Mouse (Mus musculus): ENCODE results near the gene Rps6ka1. TPM values are rescaled to one million over a fixed set of nuclear protein-coding genes. Genes with fewer than 3 reads are reported as not detected.
A peak's percentile ranks its signal among the peaks of the same experiment; 100 is the strongest.

Gene Rps6ka1
- polyA plus RNA-seq, 2 experiments = 28.4 to 48.4 TPM

DNA sequence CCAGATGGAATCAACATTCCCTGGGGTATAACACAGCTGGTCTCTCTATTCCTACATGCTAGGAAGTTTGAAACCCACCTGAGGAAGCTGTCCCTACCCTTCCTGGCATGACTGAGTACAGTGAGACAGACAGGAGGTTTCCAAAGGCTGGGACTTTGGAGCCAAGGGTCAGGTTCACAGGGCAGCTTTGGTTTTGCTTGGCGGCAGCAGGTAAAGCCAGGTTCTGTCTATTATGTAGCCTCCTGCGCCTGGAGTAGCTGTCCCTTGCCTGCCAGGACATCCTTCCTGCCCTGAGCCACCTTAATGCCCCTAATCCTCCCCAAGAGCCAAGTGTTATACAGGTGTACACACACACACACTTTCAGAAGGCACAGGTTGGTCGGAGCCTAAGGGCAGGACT, 5.7 kb downstream of the Rps6ka1 start:
- Histone ChIP-seq H3K9ac (replicated peaks) (no peak overlapping the region), H3K4me3 (ENCODE audit: insufficient read depth in 1 of 2, low read depth in 2 of 2, low read length in 2 of 2) (no peak overlapping the region), H3K27me3 (ENCODE audit: control insufficient read depth, insufficient read depth, low read length) (peaks cover 5% of the 10 kb centered on the region), H3K4me2 (ENCODE audit: low read depth) (no peak overlapping the region), H3K36me3 (replicated peaks; ENCODE audit: control insufficient read depth, insufficient read depth, low read depth) (no peaks in the 10 kb centered on the region), H3K4me1 (replicated peaks; ENCODE audit: control insufficient read depth in 2 of 2, insufficient read depth in 2 of 2, low read length in 1 of 2) (peaks cover 13 to 21% of the 10 kb centered on the region in 2 experiments), H3K9me3 (ENCODE audit: control insufficient read depth, low read length) (no peaks in the 10 kb centered on the region), H3K27ac (no peak overlapping the region)
- no peak for TF ChIP-seq EP300 (IDR thresholded peaks at IDR 0.05; ENCODE audit: low read depth)
- no peak for TF ChIP-seq CTCF (IDR thresholded peaks at IDR 0.05; ENCODE audit: low read depth)
- 72% methylated on average over 3 of the region's 3 CpGs for WGBS (ENCODE audit: insufficient replicate concordance)
- DNase-seq (ENCODE audit: low read depth in 3 of 3, low spot score in 3 of 3) (no peak), ATAC-seq (ENCODE audit: insufficient read depth) (no peak)

DNA sequence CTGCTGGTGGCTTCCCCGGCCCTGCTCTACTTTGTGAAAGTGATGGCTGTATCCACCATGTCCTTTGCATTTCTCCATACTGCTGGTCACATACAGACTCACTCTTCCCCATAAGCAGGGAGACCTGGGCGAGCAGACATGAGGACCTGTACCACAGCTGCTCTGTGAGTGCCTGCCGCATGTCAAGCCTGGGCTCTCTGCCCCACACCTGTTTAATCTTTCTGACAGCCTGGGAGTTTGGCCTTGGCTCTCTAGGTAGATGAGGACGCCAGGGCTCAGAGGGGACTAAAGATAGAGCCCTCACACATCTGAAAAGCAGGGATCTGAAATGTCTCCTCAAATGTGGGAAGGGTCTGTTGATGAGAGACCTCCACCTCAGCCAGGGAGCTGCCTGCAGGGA, 6.2 kb downstream of the Rps6ka1 start:
- Histone ChIP-seq H3K4me3 (ENCODE audit: insufficient read depth in 1 of 2, low read depth in 2 of 2, low read length in 2 of 2) (no peak overlapping the region), H3K4me2 (ENCODE audit: low read depth) (no peak overlapping the region), H3K4me1 (replicated peaks; ENCODE audit: control insufficient read depth in 2 of 2, insufficient read depth in 2 of 2, low read length in 1 of 2) (peaks cover 13 to 16% of the 10 kb centered on the region in 2 experiments), H3K9me3 (ENCODE audit: control insufficient read depth, low read length) (no peaks in the 10 kb centered on the region), H3K9ac (replicated peaks) (no peak overlapping the region), H3K27me3 (ENCODE audit: control insufficient read depth, insufficient read depth, low read length) (peaks cover under 1% of the 10 kb centered on the region), H3K36me3 (replicated peaks; ENCODE audit: control insufficient read depth, insufficient read depth, low read depth) (no peaks in the 10 kb centered on the region), H3K27ac (no peak overlapping the region)
- ATAC-seq (ENCODE audit: insufficient read depth) (no peak), DNase-seq (ENCODE audit: low read depth in 3 of 3, low spot score in 3 of 3) (no peak)
- WGBS (ENCODE audit: insufficient replicate concordance) = 58% methylated on average over 4 of the region's 4 CpGs
- TF ChIP-seq EP300 (IDR thresholded peaks at IDR 0.05; ENCODE audit: low read depth) = no peak

DNA sequence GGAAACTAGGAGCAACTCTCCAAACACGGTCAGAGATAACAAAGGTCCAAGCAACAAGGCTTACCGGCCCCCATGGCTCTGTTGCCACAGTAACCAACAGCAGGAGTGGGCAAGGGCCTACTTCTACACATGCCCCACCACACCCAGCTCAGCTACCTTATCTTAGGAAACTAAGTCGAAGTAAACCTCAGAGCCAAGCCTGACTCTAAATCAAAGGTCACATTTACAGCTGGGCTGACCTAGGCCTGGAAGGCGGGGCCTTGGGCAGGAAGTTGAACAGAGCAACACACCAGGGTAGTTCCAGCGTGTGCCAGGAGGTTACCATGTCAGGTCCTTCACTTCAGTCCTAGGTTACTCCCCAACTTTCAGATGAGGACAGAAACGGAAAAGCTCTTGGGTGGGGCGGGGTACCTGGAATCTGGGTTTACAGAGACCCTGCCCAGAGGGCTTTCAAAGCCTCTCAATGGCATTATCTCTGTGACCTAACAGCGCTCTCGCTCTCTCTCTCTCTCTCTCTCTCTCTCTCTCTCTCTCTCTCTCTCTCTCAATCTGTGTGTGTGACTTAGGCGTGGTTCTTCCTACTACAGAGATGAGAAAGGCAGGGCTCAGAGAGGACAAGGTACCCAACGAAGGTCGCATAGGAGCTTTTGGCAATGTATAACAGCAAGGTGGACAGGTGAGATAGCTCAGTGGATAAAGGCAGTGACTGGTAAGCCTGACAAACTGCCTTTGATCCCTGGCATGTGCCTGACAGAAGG, 8.3 kb downstream of the Rps6ka1 start:
- H3K9me3 ChIP-seq (ENCODE audit: control insufficient read depth, low read length) = no peaks in the 10 kb centered on the region
- peak overlapping the region; percentile 8; the same call in 1 of the 2 replicates for H3K4me2 ChIP-seq (ENCODE audit: low read depth)
- H3K27me3 ChIP-seq (ENCODE audit: control insufficient read depth, insufficient read depth, low read length) = no peaks in the 10 kb centered on the region; the same call in 1 of the 2 replicates
- no peak overlapping the region for H3K4me3 ChIP-seq (ENCODE audit: insufficient read depth in 1 of 2, low read depth in 2 of 2, low read length in 2 of 2)
- no peak overlapping the region for H3K9ac ChIP-seq (replicated peaks)
- TF ChIP-seq EP300 (IDR thresholded peaks at IDR 0.05; ENCODE audit: low read depth) (no peak), CTCF (IDR thresholded peaks at IDR 0.05; ENCODE audit: low read depth) (no peak)
- H3K4me1 ChIP-seq (replicated peaks; ENCODE audit: control insufficient read depth in 2 of 2, insufficient read depth in 2 of 2, low read length in 1 of 2) = peaks cover 28 to 29% of the 10 kb centered on the region in 2 experiments
- WGBS (ENCODE audit: insufficient replicate concordance) = 29% methylated on average over 12 of the region's 12 CpGs
- H3K36me3 ChIP-seq (replicated peaks; ENCODE audit: control insufficient read depth, insufficient read depth, low read depth) = no peaks in the 10 kb centered on the region
- peak in 2 of 3 experiments; percentile 49 for DNase-seq (ENCODE audit: low read depth in 3 of 3, low spot score in 3 of 3)
- H3K27ac ChIP-seq = peak overlapping the region; percentile 29
- ATAC-seq (ENCODE audit: insufficient read depth) = peak; percentile 41

DNA sequence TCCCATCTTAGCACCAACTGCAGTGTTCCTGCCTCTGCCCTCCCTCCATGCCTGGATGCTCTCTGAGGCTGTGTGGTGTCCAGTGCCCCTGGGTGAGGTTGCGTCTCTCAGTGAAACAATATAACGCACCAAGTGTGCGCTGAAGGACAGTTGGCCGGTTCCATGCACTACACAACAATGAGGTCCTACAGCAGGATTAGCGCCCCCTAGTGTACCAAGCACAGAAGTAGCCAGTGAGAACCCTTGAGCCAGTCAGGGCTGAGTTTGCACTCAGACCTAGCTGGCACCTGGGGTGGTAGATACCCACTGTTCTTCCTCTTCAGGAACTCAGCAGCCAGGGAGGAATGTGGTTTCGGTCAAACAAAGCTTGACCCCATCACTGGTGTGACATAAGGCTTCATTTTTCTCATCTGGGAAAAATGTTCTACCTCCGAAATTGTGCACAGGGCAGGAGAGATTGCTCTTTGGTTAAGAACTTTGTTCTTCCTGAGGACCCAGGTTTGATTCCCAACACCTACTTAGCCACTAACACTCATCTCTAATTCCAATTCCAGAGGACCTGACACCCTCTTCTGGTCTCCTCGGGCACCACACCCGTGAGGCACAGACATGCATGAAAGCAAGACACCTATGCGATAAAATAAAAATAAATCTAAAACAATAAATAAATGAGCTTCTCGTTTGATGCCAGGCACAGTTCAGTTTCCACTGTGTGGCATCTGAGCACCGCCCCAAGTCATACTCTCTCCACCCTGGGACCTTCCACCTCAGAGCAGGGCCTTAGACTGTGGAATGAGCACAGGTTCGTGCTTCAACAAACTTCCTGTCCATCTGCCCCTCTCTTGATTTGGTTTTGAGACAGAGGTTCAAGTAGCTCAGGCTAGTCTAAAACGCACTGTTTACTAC, 9.5 kb downstream of the Rps6ka1 start:
- Histone ChIP-seq H3K4me3 (ENCODE audit: insufficient read depth in 1 of 2, low read depth in 2 of 2, low read length in 2 of 2) (no peak overlapping the region), H3K4me2 (ENCODE audit: low read depth) (no peak overlapping the region), H3K4me1 (replicated peaks; ENCODE audit: control insufficient read depth in 2 of 2, insufficient read depth in 2 of 2, low read length in 1 of 2) (peaks cover 36 to 40% of the 10 kb centered on the region in 2 experiments), H3K27ac (no peak overlapping the region; the same call in 1 of the 2 replicates), H3K27me3 (ENCODE audit: control insufficient read depth, insufficient read depth, low read length) (no peaks in the 10 kb centered on the region; the same call in 1 of the 2 replicates), H3K9ac (replicated peaks) (no peak overlapping the region), H3K9me3 (ENCODE audit: control insufficient read depth, low read length) (no peaks in the 10 kb centered on the region), H3K36me3 (replicated peaks; ENCODE audit: control insufficient read depth, insufficient read depth, low read depth) (no peaks in the 10 kb centered on the region)
- DNase-seq (ENCODE audit: low read depth in 3 of 3, low spot score in 3 of 3) (peak in 1 of 3 experiments; percentile 37), ATAC-seq (ENCODE audit: insufficient read depth) (no peak)
- 73% methylated on average over 14 of the region's 14 CpGs for WGBS (ENCODE audit: insufficient replicate concordance)
- peak; percentile 97 for TF ChIP-seq CTCF (IDR thresholded peaks at IDR 0.05; ENCODE audit: low read depth)
- TF ChIP-seq EP300 (IDR thresholded peaks at IDR 0.05; ENCODE audit: low read depth) = no peak
